Mouse (Mus musculus) CD8-positive naive resting alpha-beta T cell, adult 2 months (primary cell): ENCODE measurements around the gene Pp2d1.

Source experiments
- DNase-seq, 2 experiments: peaks; one replicate each; pipeline ENCODE4 v3.0.0; 2022; ENCODE audit warnings: low read depth in 2 of 2, low spot score in 2 of 2

The Pp2d1 gene

DNA sequence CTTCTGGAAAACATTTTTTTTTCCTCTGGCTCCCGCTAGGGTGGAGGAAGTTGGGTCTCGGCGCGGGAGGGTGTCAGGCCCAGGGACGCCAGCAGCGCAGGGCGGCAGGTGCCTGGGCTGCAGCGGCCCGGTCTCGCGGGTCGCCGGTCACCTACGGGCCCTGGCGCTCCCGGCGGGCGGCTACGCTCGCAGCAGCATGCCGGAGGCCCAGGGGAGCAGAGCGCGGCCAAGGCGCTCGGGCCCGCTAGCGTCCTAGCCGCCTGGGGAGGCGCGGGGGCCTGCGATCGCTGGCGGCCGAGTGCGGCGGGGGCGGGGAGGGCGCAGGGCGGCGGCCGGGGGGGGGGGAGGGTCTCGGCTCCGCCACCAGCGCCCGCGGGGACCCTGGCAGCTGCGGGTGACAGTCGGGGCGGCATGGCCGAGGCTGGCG lies 27.7 kb upstream of the Pp2d1 start:
- DNase-seq, result peak; percentile 49 to 52

DNA sequence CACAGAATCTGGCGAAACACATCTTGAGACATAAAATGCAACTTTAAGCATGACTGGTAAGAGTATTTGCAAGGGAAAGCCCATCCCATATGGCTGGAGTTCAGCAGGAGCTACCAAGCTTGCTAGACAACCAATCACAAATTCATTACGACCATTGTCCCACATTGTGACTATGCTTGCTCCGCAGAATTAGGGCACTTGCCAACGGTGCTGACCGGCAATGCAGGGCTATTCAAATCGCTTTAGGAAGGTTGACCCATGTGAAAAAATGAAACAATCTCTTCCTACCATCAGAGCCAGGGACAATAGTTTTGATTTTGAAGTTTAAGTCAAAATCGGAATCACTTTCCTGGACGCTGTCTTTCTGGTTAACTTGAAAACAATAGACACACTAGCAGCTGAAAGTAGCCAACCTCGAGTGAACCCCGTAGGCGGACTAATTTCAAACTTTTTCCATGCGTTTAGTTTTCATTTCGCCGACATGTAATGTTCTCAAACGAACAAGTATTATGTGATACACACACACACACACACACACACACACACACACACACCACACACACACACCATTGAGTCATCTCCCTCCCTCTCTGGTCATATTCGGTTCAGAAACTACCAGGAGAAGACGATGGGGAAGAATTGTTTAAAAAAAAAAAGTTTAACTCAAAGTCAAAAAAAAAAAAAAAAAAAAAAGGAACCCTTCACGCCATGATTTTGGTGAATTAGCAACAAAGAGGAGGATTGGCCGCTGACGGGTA lies 27.1 kb upstream of the Pp2d1 start, which contains the start of gene Kat2b:
TSS of gene Kat2b (plus strand) at position 701 of the 758 bp plus-strand sequence.
- DNase-seq, result peak; percentile 18 to 32

DNA sequence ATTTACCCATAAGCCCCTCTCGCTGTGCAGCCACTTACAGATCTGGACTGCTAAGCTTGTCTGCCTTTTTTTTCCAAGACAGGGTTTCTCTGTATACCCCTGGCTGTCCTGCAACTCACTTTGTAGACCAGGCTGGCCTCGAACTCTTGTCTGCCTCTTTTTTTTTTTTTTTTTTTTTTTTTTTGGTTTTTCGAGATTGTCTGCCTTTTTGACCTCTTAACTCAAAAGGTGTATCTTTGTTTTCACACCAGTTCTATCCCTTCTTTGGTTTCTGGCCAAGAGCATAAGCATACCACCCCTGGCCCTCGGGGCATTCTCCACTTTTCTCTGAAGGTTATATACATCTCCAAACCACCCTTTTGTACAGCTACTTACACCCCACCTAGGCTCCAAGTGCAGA lies 25.6 kb upstream of the Pp2d1 start:
- DNase-seq, result no peak

DNA sequence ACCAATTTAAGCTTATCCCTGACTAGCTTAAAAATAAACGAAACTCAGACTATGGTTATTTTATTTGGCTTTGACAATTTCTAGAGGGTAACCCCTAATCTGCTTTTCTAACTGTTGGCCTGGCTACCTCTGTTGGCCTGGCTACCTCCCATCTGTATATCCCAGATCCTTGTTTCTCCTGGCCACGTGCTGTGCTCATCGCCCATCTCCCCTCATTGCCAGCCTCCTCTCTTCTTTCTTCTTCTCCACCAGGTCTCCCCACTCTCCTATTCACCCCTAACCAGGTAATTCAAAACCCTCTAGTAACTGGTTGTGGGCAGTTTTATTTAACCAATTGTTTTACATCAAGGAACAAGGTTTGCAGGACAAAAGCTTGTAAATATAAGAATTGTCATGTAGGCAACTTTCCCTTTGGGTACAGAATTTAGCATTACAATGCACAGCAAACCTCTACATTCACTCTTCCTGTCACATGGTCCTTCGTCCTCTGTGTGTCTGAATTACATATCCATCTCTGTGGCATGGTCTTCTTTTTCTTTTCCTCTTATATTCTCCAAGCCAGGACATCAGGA lies 22.3 kb upstream of the Pp2d1 start:
- no peak for DNase-seq

DNA sequence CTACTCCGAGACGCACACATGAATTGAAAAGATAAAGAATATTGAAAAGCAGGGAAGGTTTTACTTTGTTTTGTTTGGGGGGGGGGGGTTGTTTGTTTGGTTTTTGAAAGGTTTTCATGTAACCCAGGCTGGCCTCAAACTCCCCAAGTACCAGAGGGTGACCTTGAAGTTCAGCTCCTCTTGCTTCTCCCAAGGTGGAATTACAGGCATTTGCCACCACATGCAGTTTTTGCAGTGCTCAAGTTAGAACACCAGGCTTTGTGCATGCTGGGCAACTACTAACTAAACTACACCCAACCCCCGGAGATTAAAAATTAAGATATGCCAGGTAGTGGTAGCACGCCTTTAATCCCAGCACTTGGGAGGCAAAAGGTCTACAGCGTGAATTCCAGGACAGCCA lies 20.4 kb upstream of the Pp2d1 start:
- no peak for DNase-seq

DNA sequence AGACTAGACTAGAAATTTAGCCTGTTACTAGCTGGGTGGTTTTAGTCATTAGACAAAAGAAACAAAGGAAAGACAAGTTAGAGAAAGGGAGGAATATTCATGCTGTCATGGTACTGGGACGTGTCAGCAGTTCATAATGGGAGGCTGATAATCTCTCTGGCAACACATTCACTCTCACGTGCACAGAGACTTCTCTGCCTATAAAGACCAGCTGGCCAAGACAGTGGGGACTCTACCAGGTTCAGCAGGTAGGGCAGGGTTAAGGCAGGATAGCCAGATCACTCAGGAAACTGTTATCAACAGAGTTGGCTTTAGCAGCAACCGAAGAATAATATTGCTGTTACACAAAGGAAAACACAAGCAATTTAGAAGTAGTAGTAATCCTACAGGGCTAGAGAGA lies 18.2 kb upstream of the Pp2d1 start:
- no peak for DNase-seq

DNA sequence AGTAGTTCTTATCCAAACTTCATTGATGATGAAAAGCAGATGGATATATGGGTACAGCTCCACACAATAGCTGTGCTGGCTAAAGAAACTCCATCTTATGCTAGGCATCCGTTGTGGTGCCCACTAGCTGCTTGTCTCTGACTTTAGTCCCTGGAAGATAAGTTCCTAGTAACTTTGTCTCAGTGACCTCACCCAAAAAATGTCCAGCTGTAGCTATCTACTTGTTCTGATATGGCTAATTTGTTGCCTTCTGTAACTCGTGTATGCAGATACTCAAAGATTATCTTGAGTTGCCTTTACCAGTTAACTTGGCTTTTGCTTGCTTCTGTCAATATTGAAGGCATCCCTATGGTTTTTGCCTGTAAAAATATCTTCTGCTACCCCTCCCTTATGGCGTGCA lies 15.6 kb upstream of the Pp2d1 start:
- no peak for DNase-seq

DNA sequence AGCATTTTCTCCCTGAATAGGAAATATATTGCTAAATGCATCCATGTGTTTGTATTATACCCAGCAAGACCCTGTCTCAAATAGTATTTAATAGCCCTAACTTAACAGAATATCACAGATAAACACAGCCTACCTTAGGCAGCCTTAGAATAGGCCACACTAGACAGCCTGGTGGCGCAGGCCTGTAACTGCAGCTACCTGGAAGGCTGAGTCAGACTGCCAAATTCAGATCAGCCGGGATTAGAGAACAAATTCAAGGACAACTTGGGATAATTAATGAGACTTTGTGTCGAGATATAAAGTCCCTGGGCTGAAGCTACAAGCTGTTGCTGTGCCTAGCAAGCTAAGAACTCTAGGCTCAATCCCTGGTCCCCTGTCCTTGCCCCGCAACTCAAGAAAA lies 14.8 kb upstream of the Pp2d1 start:
- DNase-seq, result no peak

DNA sequence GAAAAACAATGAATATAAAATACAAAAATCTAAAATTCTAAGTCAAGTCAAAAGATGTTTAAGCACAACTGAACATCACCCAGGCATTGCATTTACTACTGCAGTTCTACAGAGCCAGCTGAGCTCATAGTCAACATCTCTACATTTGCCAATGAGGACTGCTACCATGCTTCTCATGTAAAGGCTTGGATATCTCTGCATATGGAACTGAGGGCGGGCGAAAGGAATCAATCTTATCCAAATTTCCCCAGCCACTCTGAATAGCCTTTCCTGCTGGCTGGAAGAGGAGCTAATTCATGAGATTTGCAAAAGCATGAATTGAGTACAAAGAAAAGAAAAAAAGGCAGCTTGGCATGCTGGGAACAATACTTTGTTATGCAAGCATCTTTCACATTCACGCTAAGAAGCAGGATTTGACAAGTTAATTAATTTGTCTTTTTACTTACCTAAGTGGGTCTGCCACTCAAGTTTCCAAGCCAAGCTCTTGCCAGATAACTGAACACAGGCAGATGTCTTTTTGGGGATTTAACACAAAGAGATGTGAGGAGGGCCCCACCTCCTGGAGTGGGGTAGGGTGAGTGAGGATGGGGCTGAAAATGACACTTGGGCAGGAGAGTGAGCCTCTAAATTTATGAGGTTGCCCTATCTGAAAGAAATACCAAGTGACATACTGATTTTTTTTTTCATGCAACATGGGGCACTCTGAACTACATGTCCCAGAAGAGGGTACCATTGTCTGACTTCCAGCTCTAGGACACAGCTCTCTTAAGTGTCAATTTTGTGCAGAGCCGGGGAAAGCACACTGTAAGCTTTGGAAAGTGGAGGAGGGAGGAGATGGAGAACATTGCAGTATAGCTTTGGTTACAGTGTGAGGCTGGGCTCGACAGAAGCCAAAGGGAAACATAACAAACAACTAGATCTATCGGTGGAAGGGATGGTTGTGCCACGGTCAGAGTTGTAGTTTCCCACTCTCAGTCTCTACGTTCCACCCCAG lies 12.4 kb upstream of the Pp2d1 start:
- DNase-seq, result no peak

DNA sequence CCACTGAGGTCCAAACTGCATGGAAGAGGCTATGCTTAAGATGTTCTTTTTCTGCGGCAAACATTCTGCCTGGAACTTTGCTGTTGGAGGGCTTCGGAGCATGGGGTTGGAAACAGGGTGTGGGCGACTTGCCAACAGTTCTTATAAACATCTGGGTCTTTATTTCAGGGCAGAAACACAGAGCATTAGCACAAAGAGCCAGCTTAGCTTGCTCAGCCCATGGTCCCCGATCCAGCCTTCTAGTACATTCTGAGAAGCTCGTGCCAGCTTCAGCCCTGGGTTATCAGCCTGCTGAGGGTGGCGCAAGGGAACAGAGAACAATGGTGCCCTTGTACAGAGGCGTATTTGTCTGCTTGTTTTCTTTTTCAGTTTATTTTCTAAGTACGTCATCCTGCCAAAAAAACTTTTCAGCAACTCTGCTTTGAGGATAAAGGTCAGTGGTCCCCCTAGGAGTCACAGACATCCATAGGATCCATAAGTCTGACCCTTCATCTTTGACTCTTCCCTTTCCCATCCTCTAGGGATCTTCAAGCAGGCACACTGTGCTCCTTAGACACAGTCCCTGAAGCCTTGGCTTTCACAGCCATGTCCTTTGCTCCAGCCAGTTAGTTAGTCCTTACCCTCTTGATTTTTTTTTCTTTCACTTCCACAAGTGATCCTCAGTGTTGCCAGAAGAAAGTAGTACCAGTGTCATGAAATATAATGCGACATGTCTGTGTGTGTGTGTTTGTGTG lies 4.5 kb upstream of the Pp2d1 start:
- no peak for DNase-seq

DNA sequence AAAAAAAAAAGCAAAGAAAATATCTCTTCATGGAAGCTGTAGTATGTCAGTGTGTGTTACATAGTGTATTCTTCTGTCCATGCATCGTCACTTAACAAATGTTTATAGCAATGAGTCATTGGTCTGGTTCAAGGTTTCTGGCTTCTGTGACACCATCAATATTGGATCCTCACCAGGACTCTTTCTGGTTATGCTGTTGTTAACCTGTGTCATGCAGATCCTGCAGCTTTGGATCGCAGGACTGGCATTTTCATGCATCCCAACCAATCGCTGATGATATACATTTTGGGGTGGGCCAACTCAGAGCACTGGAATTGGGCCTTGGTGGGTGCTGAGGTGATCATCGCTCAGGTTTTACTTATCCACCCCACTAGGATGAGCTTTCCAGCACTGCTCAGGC lies 3.3 kb upstream of the Pp2d1 start:
- no peak for DNase-seq

DNA sequence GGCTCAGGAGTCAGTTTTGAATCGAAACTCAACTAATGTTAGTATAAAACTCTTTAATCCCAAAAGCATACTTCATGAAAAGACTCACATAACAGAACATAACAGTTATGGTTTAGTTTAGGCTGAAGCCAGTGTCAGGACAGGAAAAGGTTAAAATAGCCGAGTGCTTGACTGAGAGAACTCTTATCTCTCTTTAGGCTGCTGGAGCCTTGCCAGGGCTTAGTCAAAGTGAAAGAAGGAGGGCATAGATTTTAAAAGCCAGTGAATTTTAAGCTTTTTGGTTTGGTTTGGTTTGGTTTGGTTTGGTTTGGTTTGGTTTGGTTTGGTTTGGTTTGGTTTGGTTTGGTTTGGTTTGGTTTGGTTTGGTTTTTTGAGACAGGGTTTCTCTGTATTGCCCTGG lies 6.8 kb downstream of the Pp2d1 start:
- DNase-seq, result no peak

DNA sequence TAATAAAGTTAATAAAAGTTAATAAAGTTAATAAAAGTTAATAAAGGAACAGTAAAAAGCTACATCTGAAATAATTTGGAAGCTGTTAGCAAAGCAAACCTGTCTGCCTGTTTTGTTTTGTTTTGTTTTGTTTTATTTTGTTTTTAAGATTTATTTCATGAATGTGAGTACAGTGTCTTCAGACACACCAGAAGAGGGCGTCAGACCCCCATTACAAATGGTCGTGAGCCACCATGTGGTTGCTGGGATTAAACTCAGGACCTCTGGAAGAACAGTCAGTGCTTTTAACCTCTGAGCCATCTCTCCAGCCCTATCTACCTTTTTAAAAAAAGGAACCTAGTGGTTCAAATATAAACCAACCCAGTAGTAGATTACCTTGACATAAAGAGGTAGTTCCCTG lies 8.1 kb downstream of the Pp2d1 start:
- DNase-seq, result no peak

DNA sequence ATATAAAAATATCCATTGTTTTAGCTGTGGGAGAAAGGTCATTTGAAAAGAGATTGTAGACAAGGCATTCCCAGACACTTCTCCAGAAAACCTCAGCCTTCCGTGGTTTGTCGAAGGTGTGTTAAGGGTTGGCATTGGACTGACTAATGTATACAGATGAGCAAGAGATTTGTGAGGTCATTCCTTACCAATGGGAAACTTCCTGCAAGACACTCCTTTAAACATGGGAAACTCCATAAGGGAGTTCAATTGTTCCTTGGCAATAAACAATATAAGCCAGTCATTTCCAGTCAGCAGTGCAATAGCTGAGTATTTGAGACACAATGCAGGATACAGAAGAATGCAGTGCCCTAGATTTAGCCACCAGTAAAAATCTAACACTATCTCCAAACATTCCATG lies 11.2 kb downstream of the Pp2d1 start:
- DNase-seq, result no peak

DNA sequence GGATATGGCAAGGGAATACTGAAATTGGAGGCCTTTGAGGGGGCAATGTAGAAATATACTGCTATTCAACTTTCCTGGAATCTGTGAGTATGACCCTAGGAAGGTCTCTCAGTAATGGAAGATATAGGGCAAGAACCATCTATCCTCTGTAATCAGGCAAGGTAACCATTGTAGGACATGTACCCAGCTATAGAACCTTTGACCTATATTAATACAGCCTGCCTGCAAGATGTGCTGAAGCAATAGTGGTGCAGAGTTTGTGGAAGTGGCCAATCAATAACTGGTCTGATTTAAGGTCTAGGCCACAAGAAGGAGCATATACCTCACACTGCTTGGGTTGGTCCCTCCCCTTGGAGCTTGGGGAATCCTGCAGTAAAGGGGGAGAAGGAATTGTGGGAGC lies 18.7 kb downstream of the Pp2d1 start:
- no peak for DNase-seq

DNA sequence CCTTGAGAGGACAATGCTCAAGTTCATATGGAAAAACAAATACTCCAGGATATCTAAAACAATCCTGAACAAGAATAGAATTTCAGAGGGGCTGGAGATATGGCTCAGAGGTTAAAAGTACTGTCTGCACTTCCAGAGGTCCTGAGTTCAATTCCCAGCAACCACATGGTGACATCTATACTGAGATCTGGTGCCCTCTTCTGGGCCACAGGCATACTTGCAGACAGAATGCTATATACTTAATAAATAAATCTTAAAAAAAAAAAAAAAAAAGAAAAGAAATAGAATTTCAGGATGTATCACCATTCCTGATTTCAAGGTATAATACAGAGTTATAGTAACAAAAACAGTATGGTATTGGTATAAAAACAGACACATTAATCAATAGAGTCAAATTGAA lies 19.9 kb downstream of the Pp2d1 start:
- no peak for DNase-seq

DNA sequence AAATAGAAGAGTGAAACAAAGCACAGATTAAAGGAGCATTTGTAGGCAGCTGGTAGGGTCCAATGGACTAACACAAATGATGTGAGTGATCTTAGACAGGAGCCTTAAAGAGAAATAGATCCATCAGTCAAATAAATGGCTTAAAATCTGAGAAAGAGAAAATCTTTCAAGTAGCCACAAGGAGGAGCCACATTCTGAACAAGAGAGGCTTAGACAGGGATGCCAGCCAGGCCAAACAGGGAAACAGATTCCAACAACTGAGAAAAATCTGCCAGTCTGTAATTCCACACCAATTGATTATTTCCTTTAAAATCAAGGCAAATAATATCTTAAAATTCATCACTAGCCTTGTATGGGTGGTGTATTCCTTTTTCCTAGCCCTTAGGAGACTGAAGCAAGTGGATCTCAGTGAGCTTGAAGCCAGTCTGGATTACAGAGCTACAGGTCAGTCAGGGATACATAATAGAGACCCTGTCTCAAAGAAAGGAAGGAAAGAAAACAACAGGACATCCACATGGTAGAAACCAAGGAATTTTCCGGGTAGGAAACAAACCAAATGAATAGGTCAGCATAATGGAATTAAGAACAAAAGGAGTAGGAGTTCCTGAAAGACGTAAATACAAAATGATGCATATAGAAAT lies 26.8 kb downstream of the Pp2d1 start:
- DNase-seq, result no peak

DNA sequence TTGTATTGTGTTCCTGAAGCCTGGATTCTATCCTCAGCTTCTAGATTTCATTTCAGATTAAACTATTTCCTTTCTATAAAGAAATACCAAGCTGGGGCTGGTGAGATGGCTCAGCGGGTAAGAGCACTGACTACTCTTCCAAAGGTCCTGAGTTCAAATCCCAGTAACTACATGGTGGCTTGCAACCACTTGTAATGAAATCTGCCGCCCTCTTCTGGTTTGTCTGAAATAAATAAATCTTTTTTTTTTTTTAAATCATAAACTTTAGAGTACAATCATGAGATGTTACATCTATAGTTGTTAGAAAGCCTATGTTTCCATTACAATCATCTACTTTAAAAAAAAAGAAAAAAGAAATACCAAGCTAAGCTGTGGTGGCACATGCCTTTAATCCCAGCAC lies 36.3 kb downstream of the Pp2d1 start:
- no peak for DNase-seq

DNA sequence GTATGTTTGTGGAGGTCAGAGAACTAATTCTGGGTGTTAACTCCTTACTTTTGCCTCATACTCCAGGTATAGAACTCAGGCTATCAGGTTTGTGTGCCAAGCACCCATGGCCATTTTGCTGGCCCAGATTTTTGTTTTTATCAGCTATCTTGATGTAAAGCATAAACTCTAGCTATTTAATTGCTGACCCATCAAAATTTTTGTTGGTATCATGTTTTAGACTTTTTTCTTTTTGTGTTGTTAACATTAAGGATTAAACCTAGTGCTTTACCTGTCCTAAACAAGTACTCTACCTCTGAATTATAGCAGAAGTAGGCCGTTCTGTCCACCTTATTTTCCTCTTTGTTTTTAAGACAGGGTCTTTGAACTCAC lies 50.3 kb downstream of the Pp2d1 start:
- DNase-seq, result no peak

DNA sequence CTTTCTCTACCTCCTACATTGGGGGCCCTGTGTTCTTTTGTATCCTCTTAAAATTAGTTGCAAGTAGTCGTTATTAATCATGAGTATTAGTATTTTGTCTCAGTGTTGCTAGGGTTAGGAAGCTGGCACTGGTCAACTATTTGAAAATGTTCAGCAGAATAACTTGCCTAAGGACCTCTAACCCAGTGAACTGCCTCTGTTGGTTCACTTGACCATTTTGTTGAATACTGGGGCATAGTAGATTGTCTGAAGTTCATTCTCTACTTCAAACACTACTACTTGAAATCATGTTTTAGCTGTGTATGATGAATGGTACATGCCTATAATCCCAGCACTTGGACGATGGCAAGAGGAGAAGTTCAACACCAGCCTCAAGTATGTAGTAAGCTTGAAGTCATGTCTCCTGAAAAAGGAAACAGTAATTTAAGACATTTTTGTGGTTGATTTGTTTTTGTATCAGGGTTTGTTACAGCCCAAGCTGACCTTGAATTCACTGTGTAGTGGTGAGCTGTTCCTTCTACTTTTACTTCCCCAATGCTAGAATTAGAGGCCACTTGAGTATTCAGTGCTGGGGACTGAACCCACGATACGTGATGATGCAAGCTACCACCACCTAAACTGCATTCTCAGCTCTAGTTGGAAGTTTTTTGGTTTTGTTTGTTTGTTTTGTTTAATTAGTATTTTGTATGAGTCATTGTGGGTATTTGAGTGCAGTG lies 50.8 kb downstream of the Pp2d1 start:
- no peak for DNase-seq
